Mouse (Mus musculus) gastrocnemius, postnatal 25 days (tissue): ENCODE data around the gene Cst10. TPM values are rescaled to one million over a fixed set of nuclear protein-coding genes. Genes with fewer than 3 reads are reported as not detected.

Experiments
- DNase-seq: peaks from one replicate; pipeline ENCODE4 v3.0.0; 2022
- long read RNA-seq, 2 experiments: library from polyadenylated mRNA; stranded (forward); transcript quantifications; one replicate each; pipeline ENCODE4 v2.0.0; 2021
- total RNA-seq, 2 experiments: library from RNA; stranded (reverse); gene quantifications; 1 replicate in 1 of 2; 2 replicates in 1 of 2; pipeline ENCODE4 v1.2.3; 2021

The Cst10 gene
- not detected for total RNA-seq
- long read RNA-seq, experiment 1: 0 reads
- long read RNA-seq, experiment 2: 0 reads

DNA sequence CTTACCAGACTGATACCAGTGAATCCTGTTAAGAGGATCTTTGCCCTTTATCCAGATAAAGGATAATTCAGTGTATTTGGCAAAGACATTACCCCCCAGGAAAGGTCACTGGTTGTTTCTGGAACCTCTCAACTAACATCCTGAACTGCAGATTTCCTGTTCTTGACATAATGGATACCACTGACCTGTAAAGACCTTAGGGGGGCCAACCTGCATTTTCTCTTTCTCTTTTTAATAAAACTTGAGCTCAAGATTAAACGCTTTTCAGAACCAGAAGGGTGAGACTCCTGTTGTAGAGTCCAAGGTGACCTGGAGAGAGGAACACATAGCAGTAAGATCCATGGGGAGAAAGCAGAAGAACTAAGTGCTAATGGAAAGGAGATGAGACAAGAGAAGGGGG, at the start of gene Cst10:
Gene Cst10 (plus strand): TSS at position 301 of the 400 bp plus-strand sequence.
- DNase-seq: no peak

DNA sequence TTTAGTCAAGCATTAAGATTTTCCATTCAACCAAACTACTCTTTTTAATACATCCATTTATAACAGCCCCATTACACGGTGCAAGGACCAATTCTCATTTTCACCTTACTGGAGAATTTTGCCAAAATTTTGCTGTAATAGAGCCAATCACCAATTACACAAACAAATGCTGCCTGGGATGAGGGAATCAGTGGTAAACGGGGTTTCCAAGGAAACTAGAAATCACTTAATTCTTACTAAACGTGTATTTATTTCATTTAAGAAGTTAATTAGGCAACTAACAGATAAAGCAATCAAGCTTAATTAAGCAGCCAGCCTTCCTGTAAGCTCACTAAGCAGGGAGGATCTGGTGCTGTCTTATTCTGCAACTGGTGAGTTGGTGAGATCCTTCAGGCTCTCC, 11.9 kb upstream of the Cst10 start:
- DNase-seq: no peak

DNA sequence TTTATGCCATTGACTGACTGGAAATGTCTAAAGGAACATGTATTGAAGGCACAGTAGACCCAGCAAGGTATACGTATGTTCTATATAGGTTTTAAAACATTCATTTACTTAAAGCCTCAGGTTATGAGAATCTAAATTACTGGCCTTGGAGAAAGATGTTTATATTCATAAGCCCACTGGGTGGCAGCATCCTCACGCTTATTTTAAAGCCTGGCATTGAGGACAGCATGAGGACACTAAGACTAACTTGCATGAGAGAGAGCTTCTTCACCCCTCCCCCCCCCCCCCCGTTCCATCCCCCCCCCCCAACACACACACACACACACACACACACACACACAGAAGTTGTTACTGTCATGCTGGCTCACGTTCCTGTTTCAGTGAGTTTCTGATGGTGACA, 17.7 kb downstream of the Cst10 start:
- no peak for DNase-seq
